Mouse (Mus musculus): ENCODE data around the gene Sh3d19.

GRCm38 (mm10) chr3:86010618-86011017 lies 39.7 kb downstream of the Sh3d19 start:
- TF ChIP-seq POLR2A (IDR thresholded peaks at IDR 0.05; ENCODE audit: low read depth, low read length) (no peak), CTCF (conservative IDR thresholded peaks at IDR 0.05; ENCODE audit: insufficient read depth, insufficient read length, low read depth, low read length) (no peak)

All from kidney, adult 2 months (tissue).